Mouse (Mus musculus) hindbrain, embryonic 10.5 days (tissue): ENCODE results near the gene Med13l. TPM values are rescaled to one million over a fixed set of nuclear protein-coding genes. Genes with fewer than 3 reads are reported as not detected.

ENCODE experiments used
- DNase-seq: peaks from one replicate; pipeline ENCODE4 v3.0.0-alpha.2; 2017; ENCODE audit warnings: low spot score
- H3K27ac ChIP-seq: fragments of 300-500 bp; sonication (generic); 2 replicates; pipeline ENCODE4 v1.5.1; 2016; ENCODE audit warnings: mild to moderate bottlenecking, moderate library complexity
- H3K27me3 ChIP-seq: fragments of 300-500 bp; sonication (generic); 2 replicates; pipeline ENCODE4 v1.6.1; 2016; ENCODE audit warnings: mild to moderate bottlenecking; ENCODE audit not compliant: poor library complexity, insufficient read depth, severe bottlenecking
- H3K36me3 ChIP-seq: fragments of 300-500 bp; sonication (generic); 2 replicates; pipeline ENCODE4 v1.6.1; 2016; ENCODE audit warnings: mild to moderate bottlenecking, moderate library complexity
- H3K4me1 ChIP-seq: fragments of 300-500 bp; sonication (generic); replicated peaks from 2 replicates; pipeline ENCODE4 v1.6.1; 2016; ENCODE audit warnings: mild to moderate bottlenecking
- H3K4me3 ChIP-seq: fragments of 300-500 bp; sonication (generic); 2 replicates; pipeline ENCODE4 v1.5.1; 2016; ENCODE audit warnings: mild to moderate bottlenecking, moderate library complexity
- H3K9me3 ChIP-seq: fragments of 300-500 bp; sonication (generic); 2 replicates; pipeline ENCODE4 v1.6.1; 2016; ENCODE audit warnings: mild to moderate bottlenecking, moderate library complexity
- WGBS: fragments of 180-500 bp; shearing (Covaris S2); methylation state at CpG from one replicate; pipeline ENCODE4 v1.1.7; 2016; 5-methylcytosine and 5-hydroxymethylcytosine counted together
- polyA plus RNA-seq: library from polyadenylated mRNA; unstranded; fragments of >200 nt; fragmentation: Nextera tagmentation; extraction: Ambion mirVana; gene quantifications from 2 replicates; pipeline ENCODE4 v1.2.1, GENCODE M21; 2016

The Med13l gene
- polyA plus RNA-seq, 1 experiment from 2014 or later: 11.0 TPM

GRCm38 (mm10) chr5:118789776-118790175, 229.3 kb downstream of the Med13l start:
- H3K4me1 ChIP-seq: no peaks in the 10 kb centered on the region
- no peaks in the 10 kb centered on the region for H3K27me3 ChIP-seq
- 75% methylated on average over 9 of the region's 9 CpGs for WGBS
- no peaks in the 10 kb centered on the region for H3K36me3 ChIP-seq
- no peak overlapping the region for H3K27ac ChIP-seq
- no peak for DNase-seq
- no peak overlapping the region for H3K4me3 ChIP-seq
- H3K9me3 ChIP-seq: no peaks in the 10 kb centered on the region; the same call in 1 of the 2 replicates

- no peaks in the 10 kb centered on the region for H3K9me3 ChIP-seq
- H3K27ac ChIP-seq: no peak overlapping the region
- no peak overlapping the region for H3K4me3 ChIP-seq
- H3K36me3 ChIP-seq: no peaks in the 10 kb centered on the region
- peaks cover 14% of the 10 kb centered on the region for H3K4me1 ChIP-seq
- H3K27me3 ChIP-seq: no peaks in the 10 kb centered on the region
- no peak for DNase-seq
- 90% methylated on average over 11 of the region's 11 CpGs for WGBS
Measured at GRCm38 (mm10) chr5:118797811-118798210, 237.3 kb downstream of the Med13l start.

- no peak for DNase-seq
- no peaks in the 10 kb centered on the region for H3K27me3 ChIP-seq
- WGBS: 31% methylated on average over 5 of the region's 5 CpGs
- no peaks in the 10 kb centered on the region for H3K36me3 ChIP-seq
- no peak overlapping the region for H3K4me3 ChIP-seq
- peaks cover 14% of the 10 kb centered on the region for H3K4me1 ChIP-seq
- 0 out of 2 replicates have a peak overlapping the region, but pooled peaks have one; percentile 64 for H3K27ac ChIP-seq
- H3K9me3 ChIP-seq: no peaks in the 10 kb centered on the region
Measured at GRCm38 (mm10) chr5:118801592-118801991, 241.1 kb downstream of the Med13l start.

- no peak for DNase-seq
- WGBS: 68% methylated on average over 7 of the region's 7 CpGs
- Histone ChIP-seq H3K9me3 (no peaks in the 10 kb centered on the region), H3K27ac (no peak overlapping the region), H3K4me1 (peaks cover 14% of the 10 kb centered on the region), H3K36me3 (no peaks in the 10 kb centered on the region), H3K4me3 (no peak overlapping the region), H3K27me3 (no peaks in the 10 kb centered on the region)
Measured at GRCm38 (mm10) chr5:118802036-118802435, 241.6 kb downstream of the Med13l start.

GRCm38 (mm10) chr5:118808946-118809345, 248.5 kb downstream of the Med13l start:
- Histone ChIP-seq H3K4me3 (no peak overlapping the region), H3K27me3 (no peaks in the 10 kb centered on the region), H3K4me1 (peaks cover 10% of the 10 kb centered on the region; the same call in 1 of the 2 replicates), H3K27ac (no peak overlapping the region), H3K9me3 (no peaks in the 10 kb centered on the region), H3K36me3 (no peaks in the 10 kb centered on the region)
- DNase-seq: no peak
- WGBS: 81% methylated on average over 12 of the region's 12 CpGs

GRCm38 (mm10) chr5:118809588-118809987, 249.1 kb downstream of the Med13l start:
- Histone ChIP-seq H3K9me3 (no peaks in the 10 kb centered on the region), H3K4me3 (no peak overlapping the region), H3K36me3 (no peaks in the 10 kb centered on the region), H3K27ac (no peak overlapping the region), H3K4me1 (peaks cover 15% of the 10 kb centered on the region; the same call in 1 of the 2 replicates), H3K27me3 (no peaks in the 10 kb centered on the region)
- WGBS: 86% methylated on average over 5 of the region's 5 CpGs
- DNase-seq: no peak

GRCm38 (mm10) chr5:118811690-118812089, 251.2 kb downstream of the Med13l start:
- Histone ChIP-seq H3K27ac (no peak overlapping the region), H3K9me3 (no peaks in the 10 kb centered on the region), H3K36me3 (no peaks in the 10 kb centered on the region), H3K4me1 (peaks cover 15% of the 10 kb centered on the region; the same call in 1 of the 2 replicates), H3K4me3 (no peak overlapping the region), H3K27me3 (0 out of 2 replicates have a peak, but pooled peaks cover 5% of the 10 kb centered on the region)
- no peak for DNase-seq
- WGBS: 60% methylated on average over 5 of the region's 5 CpGs

- Histone ChIP-seq H3K4me1 (peaks cover 15% of the 10 kb centered on the region; the same call in 1 of the 2 replicates), H3K27me3 (0 out of 2 replicates have a peak, but pooled peaks cover 5% of the 10 kb centered on the region), H3K4me3 (no peak overlapping the region), H3K36me3 (no peaks in the 10 kb centered on the region), H3K27ac (peak overlapping the region; percentile 8; the same call in 1 of the 2 replicates), H3K9me3 (no peaks in the 10 kb centered on the region)
- no peak for DNase-seq
- WGBS: 76% methylated on average over 9 of the region's 9 CpGs
Measured at GRCm38 (mm10) chr5:118812421-118812820, 251.9 kb downstream of the Med13l start.

- no peaks in the 10 kb centered on the region for H3K36me3 ChIP-seq
- 0 out of 2 replicates have a peak, but pooled peaks cover 5% of the 10 kb centered on the region for H3K27me3 ChIP-seq
- H3K27ac ChIP-seq: peak overlapping the region; percentile 8; the same call in 1 of the 2 replicates
- WGBS: 75% methylated on average over 7 of the region's 7 CpGs
- DNase-seq: no peak
- peaks cover 15% of the 10 kb centered on the region; the same call in 1 of the 2 replicates for H3K4me1 ChIP-seq
- H3K4me3 ChIP-seq: no peak overlapping the region
- H3K9me3 ChIP-seq: no peaks in the 10 kb centered on the region
Measured at GRCm38 (mm10) chr5:118812947-118813401, 252.5 kb downstream of the Med13l start.

- Histone ChIP-seq H3K27me3 (0 out of 2 replicates have a peak, but pooled peaks cover 5% of the 10 kb centered on the region), H3K4me3 (no peak overlapping the region), H3K9me3 (no peaks in the 10 kb centered on the region), H3K4me1 (peaks cover 15% of the 10 kb centered on the region; the same call in 1 of the 2 replicates), H3K36me3 (no peaks in the 10 kb centered on the region), H3K27ac (no peak overlapping the region)
- WGBS: 57% methylated on average over 6 of the region's 6 CpGs
- peak; percentile 53 for DNase-seq
Measured at GRCm38 (mm10) chr5:118814052-118814451, 253.6 kb downstream of the Med13l start.
